8 mouse cellular contexts compared by ENCODE assay signal in the genomic region with DNA sequence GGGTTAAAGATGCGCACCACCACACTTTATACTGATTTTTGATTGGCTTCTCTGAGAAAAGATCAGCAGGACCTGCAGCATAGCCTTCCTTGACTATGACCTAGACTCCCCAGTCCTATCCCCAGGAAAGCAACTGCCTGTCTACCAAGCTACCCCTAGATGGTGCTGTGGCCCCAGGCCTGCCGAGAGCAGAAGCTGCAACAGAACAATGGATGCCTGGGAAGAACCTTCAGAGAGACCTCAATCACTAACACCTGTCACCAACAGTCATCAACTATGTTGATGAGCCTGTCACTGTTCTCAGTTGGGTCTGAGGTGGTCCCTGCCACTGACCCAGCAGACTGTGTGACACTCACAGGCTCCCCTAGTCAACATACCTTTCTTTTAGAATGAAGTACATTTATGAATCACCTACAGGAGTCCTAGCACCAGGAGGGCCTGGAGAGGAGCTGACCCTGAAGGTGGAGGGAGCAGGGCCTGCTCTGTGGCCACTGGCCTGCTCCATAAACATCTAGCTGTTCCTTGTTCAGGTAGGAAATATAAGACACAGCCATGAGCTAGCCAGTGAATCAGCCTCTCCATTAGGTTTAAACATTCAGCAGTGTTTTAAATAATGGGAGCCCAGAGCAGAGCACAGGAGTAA. TPM values are rescaled to one million over a fixed set of nuclear protein-coding genes. Genes with fewer than 3 reads are reported as not detected.
A peak's percentile ranks its signal among the peaks of the same experiment; 100 is the strongest.
DNase-seq lines count a peak whose midpoint lies in the region; ATAC-seq and TF ChIP-seq lines count a peak whose summit lies in the region.

No protein-coding gene starts in this region.

- H3K4me3 ChIP-seq in hindbrain, embryonic 13.5 days: no peak overlapping the region
- H3K4me3 ChIP-seq in limb, embryonic 10.5 days: no peak overlapping the region
- H3K4me3 ChIP-seq in midbrain, embryonic 12.5 days: no peak overlapping the region

- peaks cover 18% of the 10 kb centered on the region for H3K36me3 ChIP-seq in hindbrain, embryonic 13.5 days
- peaks cover 15% of the 10 kb centered on the region for H3K36me3 ChIP-seq in limb, embryonic 10.5 days
- H3K36me3 ChIP-seq in midbrain, embryonic 12.5 days: peaks cover 8% of the 10 kb centered on the region

- DNase-seq in left cerebral cortex, adult 18-20 months (ENCODE audit: low spot score in 2 of 2): peak; percentile 71
- no peak for DNase-seq in left cerebral cortex, adult 11 months (ENCODE audit: low spot score)
- peak; percentile 90 for DNase-seq in brain, embryonic 14.5 days (ENCODE audit: low read depth)
- DNase-seq in limb, embryonic 10.5 days (ENCODE audit: low spot score): peak; percentile 68
- DNase-seq in spleen, adult 18-20 months: peak; percentile 51 to 66

- H3K4me2 ChIP-seq in hindbrain, embryonic 13.5 days: no peak overlapping the region
- no peak overlapping the region for H3K4me2 ChIP-seq in midbrain, embryonic 12.5 days (replicated peaks)

- WGBS in hindbrain, embryonic 13.5 days: 33% methylated on average over 2 of the region's 2 CpGs
- WGBS in limb, embryonic 10.5 days: 42% methylated on average over 2 of the region's 2 CpGs
- WGBS in midbrain, embryonic 12.5 days: 39% methylated on average over 2 of the region's 2 CpGs

- no peaks in the 10 kb centered on the region for H3K27me3 ChIP-seq in hindbrain, embryonic 13.5 days
- no peaks in the 10 kb centered on the region for H3K27me3 ChIP-seq in limb, embryonic 10.5 days (ENCODE audit: low read depth, poor library complexity, severe bottlenecking)
- H3K27me3 ChIP-seq in midbrain, embryonic 12.5 days: no peaks in the 10 kb centered on the region

- H3K9me3 ChIP-seq in hindbrain, embryonic 13.5 days: no peaks in the 10 kb centered on the region
- no peaks in the 10 kb centered on the region for H3K9me3 ChIP-seq in limb, embryonic 10.5 days (replicated peaks)
- H3K9me3 ChIP-seq in midbrain, embryonic 12.5 days: no peaks in the 10 kb centered on the region

- no peak for TF ChIP-seq POLR2A in brain, embryonic 14.5 days (IDR thresholded peaks at IDR 0.05; ENCODE audit: borderline replicate concordance, extremely low read depth, insufficient read depth, insufficient read length, poor library complexity, severe bottlenecking)

- H3K9ac ChIP-seq in hindbrain, embryonic 13.5 days: peak overlapping the region; percentile 26; the same call in 1 of the 2 replicates
- no peak overlapping the region for H3K9ac ChIP-seq in midbrain, embryonic 12.5 days (replicated peaks)

- H3K4me1 ChIP-seq in hindbrain, embryonic 13.5 days (replicated peaks): peaks cover 16% of the 10 kb centered on the region
- peaks cover 15% of the 10 kb centered on the region for H3K4me1 ChIP-seq in limb, embryonic 10.5 days
- 0 out of 2 replicates have a peak, but pooled peaks cover 4% of the 10 kb centered on the region for H3K4me1 ChIP-seq in midbrain, embryonic 12.5 days

- ATAC-seq in erythroid progenitor cell, adult 5-6 weeks (replicated peaks; ENCODE audit: low FRiP score, poor library complexity, severe bottlenecking): peak; percentile 92
- ATAC-seq in hindbrain, embryonic 13.5 days (ENCODE audit: low FRiP score): peak; percentile 74
- peak; percentile 54; the same call in 1 of the 2 replicates for ATAC-seq in midbrain, embryonic 12.5 days (ENCODE audit: low FRiP score, low read depth)

- peak overlapping the region; percentile 77 for H3K27ac ChIP-seq in hindbrain, embryonic 13.5 days
- peak overlapping the region; percentile 67; the same call in 1 of the 2 replicates for H3K27ac ChIP-seq in limb, embryonic 10.5 days
- peak overlapping the region; percentile 58 for H3K27ac ChIP-seq in midbrain, embryonic 12.5 days (replicated peaks)

- TF ChIP-seq CTCF in brain, embryonic 14.5 days (IDR thresholded peaks at IDR 0.05; ENCODE audit: borderline replicate concordance, extremely low read depth, insufficient read depth, insufficient read length): peak; percentile 95

RNA-seq across cellular contexts. Expression of gene Wfikkn1, which starts 13.4 kb away (rescaled TPM):
- 1 to 10 TPM; 1.4 to 1.7 TPM for total RNA-seq in left cerebral cortex, adult 18-20 months (2021)
- 0.66 and 0.90 TPM in 2 replicates for polyA plus RNA-seq in brain, embryonic 14.5 days (2012; rRNA removed)
- total RNA-seq in erythroid progenitor cell, adult 5-6 weeks (2015; ENCODE audit: low replicate concordance): not detected in 2 replicates
- 0.26 and 1.7 TPM in 2 replicates for total RNA-seq in erythroid progenitor cell, adult 5-6 weeks (2017; ENCODE audit: low replicate concordance)
- polyA plus RNA-seq in hindbrain, embryonic 13.5 days (2015; fragmentation: Nextera tagmentation; extraction: Ambion mirVana): 0.45 and 0.63 TPM in 2 replicates
- polyA plus RNA-seq in limb, embryonic 10.5 days (2016; fragmentation: Nextera tagmentation; extraction: Ambion mirVana): 2.6 and 5.6 TPM in 2 replicates
- polyA plus RNA-seq in midbrain, embryonic 12.5 days (2016; fragmentation: Nextera tagmentation; extraction: Ambion mirVana): 0.52 and 0.60 TPM in 2 replicates

RNA-seq across cellular contexts. Expression of gene Mettl26, which starts 19.2 kb away (rescaled TPM):
- total RNA-seq in left cerebral cortex, adult 18-20 months (2021): 10 to 100 TPM; 38.7 to 40.2 TPM
- polyA plus RNA-seq in brain, embryonic 14.5 days (2012; rRNA removed): 71.4 and 89.5 TPM in 2 replicates
- 10.1 and 17.3 TPM in 2 replicates for total RNA-seq in erythroid progenitor cell, adult 5-6 weeks (2015; ENCODE audit: low replicate concordance)
- 7.1 and 7.7 TPM in 2 replicates for total RNA-seq in erythroid progenitor cell, adult 5-6 weeks (2017; ENCODE audit: low replicate concordance)
- 63.0 and 65.7 TPM in 2 replicates for polyA plus RNA-seq in hindbrain, embryonic 13.5 days (2015; fragmentation: Nextera tagmentation; extraction: Ambion mirVana)
- polyA plus RNA-seq in limb, embryonic 10.5 days (2016; fragmentation: Nextera tagmentation; extraction: Ambion mirVana): 69.3 and 69.6 TPM in 2 replicates
- 59.5 and 65.2 TPM in 2 replicates for polyA plus RNA-seq in midbrain, embryonic 12.5 days (2016; fragmentation: Nextera tagmentation; extraction: Ambion mirVana)

RNA-seq across cellular contexts. Expression of gene Rab40c, which starts 25.4 kb away (rescaled TPM):
- total RNA-seq in left cerebral cortex, adult 18-20 months (2021): 10 to 100 TPM; 41.2 TPM
- polyA plus RNA-seq in brain, embryonic 14.5 days (2012; rRNA removed): 88.3 and 98.8 TPM in 2 replicates
- total RNA-seq in erythroid progenitor cell, adult 5-6 weeks (2015; ENCODE audit: low replicate concordance): 2.2 and 2.5 TPM in 2 replicates
- total RNA-seq in erythroid progenitor cell, adult 5-6 weeks (2017; ENCODE audit: low replicate concordance): 0.98 and 3.2 TPM in 2 replicates
- polyA plus RNA-seq in hindbrain, embryonic 13.5 days (2015; fragmentation: Nextera tagmentation; extraction: Ambion mirVana): 45.5 and 48.7 TPM in 2 replicates
- polyA plus RNA-seq in limb, embryonic 10.5 days (2016; fragmentation: Nextera tagmentation; extraction: Ambion mirVana): 37.5 and 37.9 TPM in 2 replicates
- 38.0 and 38.8 TPM in 2 replicates for polyA plus RNA-seq in midbrain, embryonic 12.5 days (2016; fragmentation: Nextera tagmentation; extraction: Ambion mirVana)

RNA-seq across cellular contexts. Expression of gene Mcrip2, which starts 25.5 kb away (rescaled TPM):
- 10 to 100 TPM; 20.0 to 25.6 TPM for total RNA-seq in left cerebral cortex, adult 18-20 months (2021)
- polyA plus RNA-seq in brain, embryonic 14.5 days (2012; rRNA removed): 11.7 and 14.8 TPM in 2 replicates
- total RNA-seq in erythroid progenitor cell, adult 5-6 weeks (2015; ENCODE audit: low replicate concordance): 4.2 and 11.9 TPM in 2 replicates
- total RNA-seq in erythroid progenitor cell, adult 5-6 weeks (2017; ENCODE audit: low replicate concordance): 3.5 TPM in 1 of 2 replicates, not detected in the other
- polyA plus RNA-seq in hindbrain, embryonic 13.5 days (2015; fragmentation: Nextera tagmentation; extraction: Ambion mirVana): 11.4 and 11.7 TPM in 2 replicates
- polyA plus RNA-seq in limb, embryonic 10.5 days (2016; fragmentation: Nextera tagmentation; extraction: Ambion mirVana): 13.6 and 22.0 TPM in 2 replicates
- 6.8 and 8.5 TPM in 2 replicates for polyA plus RNA-seq in midbrain, embryonic 12.5 days (2016; fragmentation: Nextera tagmentation; extraction: Ambion mirVana)

RNA-seq across cellular contexts. Expression of gene Wdr90, which starts 32.8 kb away (rescaled TPM):
- 10 to 100 TPM; 26.0 to 31.5 TPM for total RNA-seq in left cerebral cortex, adult 18-20 months (2021)
- polyA plus RNA-seq in brain, embryonic 14.5 days (2012; rRNA removed): 49.5 and 81.1 TPM in 2 replicates
- total RNA-seq in erythroid progenitor cell, adult 5-6 weeks (2015; ENCODE audit: low replicate concordance): 52.8 and 61.6 TPM in 2 replicates
- 26.4 and 37.6 TPM in 2 replicates for total RNA-seq in erythroid progenitor cell, adult 5-6 weeks (2017; ENCODE audit: low replicate concordance)
- 19.4 and 19.8 TPM in 2 replicates for polyA plus RNA-seq in hindbrain, embryonic 13.5 days (2015; fragmentation: Nextera tagmentation; extraction: Ambion mirVana)
- 45.5 and 46.2 TPM in 2 replicates for polyA plus RNA-seq in limb, embryonic 10.5 days (2016; fragmentation: Nextera tagmentation; extraction: Ambion mirVana)
- 38.1 and 38.5 TPM in 2 replicates for polyA plus RNA-seq in midbrain, embryonic 12.5 days (2016; fragmentation: Nextera tagmentation; extraction: Ambion mirVana)
